Mouse (Mus musculus) liver, embryonic 13.5 days (tissue): ENCODE data around the gene Ddx23. TPM values are rescaled to one million over a fixed set of nuclear protein-coding genes. Genes with fewer than 3 reads are reported as not detected.

Experiments used
- ATAC-seq: fragments of 200-750 bp; cut with Nextera tagmentation; 2 replicates; pipeline ENCODE4 v1.8.0; 2017; ENCODE audit warnings: low read depth, mild to moderate bottlenecking, moderate number of reproducible peaks, moderate library complexity
- DNase-seq: peaks from one replicate; pipeline ENCODE4 v3.0.0; 2022
- H3K27ac ChIP-seq: fragments of 300-500 bp; sonication (generic); 2 replicates; pipeline ENCODE4 v1.5.1; 2015; ENCODE audit warnings: moderate library complexity, mild to moderate bottlenecking, inconsistent platforms
- H3K27me3 ChIP-seq: fragments of 300-500 bp; sonication (generic); 2 replicates; pipeline ENCODE4 v1.6.1; 2015; ENCODE audit warnings: mild to moderate bottlenecking, inconsistent platforms
- H3K36me3 ChIP-seq: fragments of 300-500 bp; sonication (generic); 2 replicates; pipeline ENCODE4 v1.6.1; 2015; ENCODE audit warnings: mild to moderate bottlenecking, inconsistent platforms
- H3K4me1 ChIP-seq: fragments of 300-500 bp; sonication (generic); replicated peaks from 2 replicates; pipeline ENCODE4 v1.6.1; 2015; ENCODE audit warnings: inconsistent platforms
- H3K4me2 ChIP-seq: fragments of 300-500 bp; sonication (generic); 2 replicates; pipeline ENCODE4 v1.6.1; 2015; ENCODE audit warnings: inconsistent platforms, mild to moderate bottlenecking, moderate library complexity
- H3K4me3 ChIP-seq: fragments of 300-500 bp; sonication (generic); replicated peaks from 2 replicates; pipeline ENCODE4 v1.5.1; 2015; ENCODE audit warnings: mild to moderate bottlenecking, inconsistent platforms
- H3K9ac ChIP-seq: fragments of 300-500 bp; sonication (generic); 2 replicates; pipeline ENCODE4 v1.6.1; 2015; ENCODE audit warnings: mild to moderate bottlenecking, inconsistent platforms
- H3K9me3 ChIP-seq: fragments of 300-500 bp; sonication (generic); replicated peaks from 2 replicates; pipeline ENCODE4 v1.6.1; 2016; ENCODE audit warnings: inconsistent platforms
- WGBS: fragments of 180-500 bp; shearing (Covaris S2); methylation state at CpG from one replicate; pipeline ENCODE4 v1.1.7; 2015; ENCODE audit not compliant: insufficient replicate concordance; 5-methylcytosine and 5-hydroxymethylcytosine counted together
- polyA plus RNA-seq: library from polyadenylated mRNA; unstranded; fragments of >200 nt; fragmentation: Nextera tagmentation; extraction: Ambion mirVana; gene quantifications from 2 replicates; pipeline ENCODE4 v1.2.1, GENCODE M21; 2015

Ddx23 gene
- polyA plus RNA-seq, 1 experiment from 2014 or later: 14.7 TPM

- no peak overlapping the region for H3K9ac ChIP-seq
- peaks cover 22% of the 10 kb centered on the region for H3K27me3 ChIP-seq
- H3K27ac ChIP-seq: no peak overlapping the region
- no peaks in the 10 kb centered on the region for H3K9me3 ChIP-seq
- H3K4me2 ChIP-seq: no peak overlapping the region
- no peak overlapping the region for H3K4me3 ChIP-seq
- peaks cover 59% of the 10 kb centered on the region for H3K36me3 ChIP-seq
- ATAC-seq (no peak), DNase-seq (no peak)
- 85% methylated on average over 12 of the region's 12 CpGs for WGBS
- H3K4me1 ChIP-seq: no peaks in the 10 kb centered on the region
Observed at GRCm38 (mm10) chr15:98644406-98644805, 18.3 kb downstream of the Ddx23 start.

- WGBS: 20% methylated on average over 8 of the region's 8 CpGs
- ATAC-seq: no peak
- Histone ChIP-seq H3K9ac (no peak overlapping the region), H3K9me3 (no peaks in the 10 kb centered on the region), H3K27me3 (peaks cover 64% of the 10 kb centered on the region), H3K27ac (no peak overlapping the region), H3K36me3 (peaks cover 16% of the 10 kb centered on the region), H3K4me1 (peaks cover 5% of the 10 kb centered on the region), H3K4me3 (no peak overlapping the region), H3K4me2 (no peak overlapping the region)
- no peak for DNase-seq
Observed at GRCm38 (mm10) chr15:98640157-98640556, 22.5 kb downstream of the Ddx23 start.

GRCm38 (mm10) chr15:98637155-98637554 lies 25.5 kb downstream of the Ddx23 start:
- peaks cover 25% of the 10 kb centered on the region for H3K4me1 ChIP-seq
- H3K27me3 ChIP-seq: peaks cover 94% of the 10 kb centered on the region
- no peak overlapping the region for H3K27ac ChIP-seq
- H3K4me3 ChIP-seq: no peak overlapping the region
- no peaks in the 10 kb centered on the region for H3K36me3 ChIP-seq
- ATAC-seq (no peak), DNase-seq (no peak)
- 42% methylated on average over 3 of the region's 3 CpGs for WGBS
- no peak overlapping the region for H3K4me2 ChIP-seq
- no peak overlapping the region for H3K9ac ChIP-seq
- no peaks in the 10 kb centered on the region for H3K9me3 ChIP-seq

- Histone ChIP-seq H3K27ac (no peak overlapping the region), H3K36me3 (no peaks in the 10 kb centered on the region), H3K27me3 (peaks cover 99% of the 10 kb centered on the region), H3K9ac (no peak overlapping the region), H3K9me3 (no peaks in the 10 kb centered on the region), H3K4me3 (no peak overlapping the region), H3K4me1 (peaks cover 31% of the 10 kb centered on the region), H3K4me2 (no peak overlapping the region)
- no peak for DNase-seq
- WGBS: 36% methylated on average over 5 of the region's 5 CpGs
- ATAC-seq: no peak
Observed at GRCm38 (mm10) chr15:98636517-98636916, 26.2 kb downstream of the Ddx23 start.

- Histone ChIP-seq H3K27me3 (peaks cover 99% of the 10 kb centered on the region), H3K4me3 (peak overlapping the region; percentile 65), H3K9ac (peak overlapping the region; percentile 55), H3K4me2 (peak overlapping the region; percentile 85), H3K9me3 (no peaks in the 10 kb centered on the region), H3K36me3 (no peaks in the 10 kb centered on the region), H3K27ac (no peak overlapping the region), H3K4me1 (peaks cover 33% of the 10 kb centered on the region)
- DNase-seq: no peak
- no peak for ATAC-seq
- WGBS: 3% methylated on average over 21 of the region's 21 CpGs
Observed at GRCm38 (mm10) chr15:98635291-98635841, 27.3 kb downstream of the Ddx23 start.

- H3K27ac ChIP-seq: no peak overlapping the region
- H3K4me1 ChIP-seq: peaks cover 37% of the 10 kb centered on the region
- peak overlapping the region; percentile 85 for H3K4me2 ChIP-seq
- under 1% methylated on average over 56 of the region's 65 CpGs for WGBS
- H3K4me3 ChIP-seq: peak overlapping the region; percentile 65
- H3K36me3 ChIP-seq: no peaks in the 10 kb centered on the region
- peaks cover 99% of the 10 kb centered on the region for H3K27me3 ChIP-seq
- no peaks in the 10 kb centered on the region for H3K9me3 ChIP-seq
- H3K9ac ChIP-seq: peak overlapping the region; percentile 55
- ATAC-seq: peak; percentile 37; the same call in 1 of the 2 replicates
- DNase-seq: peak; percentile 37
Observed at GRCm38 (mm10) chr15:98634541-98635081, 28.1 kb downstream of the Ddx23 start.

GRCm38 (mm10) chr15:98633822-98634470 lies 28.7 kb downstream of the Ddx23 start:
- H3K9me3 ChIP-seq: no peaks in the 10 kb centered on the region
- DNase-seq (no peak), ATAC-seq (no peak)
- no peaks in the 10 kb centered on the region for H3K36me3 ChIP-seq
- H3K27ac ChIP-seq: no peak overlapping the region
- peak overlapping the region; percentile 85 for H3K4me2 ChIP-seq
- H3K9ac ChIP-seq: 0 out of 2 replicates have a peak overlapping the region, but pooled peaks have one; percentile 55
- peaks cover 42% of the 10 kb centered on the region for H3K4me1 ChIP-seq
- 2% methylated on average over 25 of the region's 25 CpGs for WGBS
- H3K4me3 ChIP-seq: peak overlapping the region; percentile 65
- H3K27me3 ChIP-seq: peaks cover 99% of the 10 kb centered on the region

GRCm38 (mm10) chr15:98632921-98633320 lies 29.8 kb downstream of the Ddx23 start:
- no peaks in the 10 kb centered on the region for H3K9me3 ChIP-seq
- DNase-seq (no peak), ATAC-seq (no peak)
- no peak overlapping the region; the same call in 1 of the 2 replicates for H3K4me3 ChIP-seq
- H3K4me2 ChIP-seq: peak overlapping the region; percentile 43; the same call in 1 of the 2 replicates
- 0% methylated on average over 4 of the region's 4 CpGs for WGBS
- peaks cover 47% of the 10 kb centered on the region for H3K4me1 ChIP-seq
- no peaks in the 10 kb centered on the region for H3K36me3 ChIP-seq
- no peak overlapping the region for H3K27ac ChIP-seq
- peaks cover 100% of the 10 kb centered on the region for H3K27me3 ChIP-seq
- no peak overlapping the region for H3K9ac ChIP-seq

- Histone ChIP-seq H3K4me3 (peak overlapping the region; percentile 34), H3K4me1 (peaks cover 47% of the 10 kb centered on the region), H3K4me2 (peak overlapping the region; percentile 43), H3K36me3 (no peaks in the 10 kb centered on the region), H3K9me3 (no peaks in the 10 kb centered on the region), H3K27ac (no peak overlapping the region), H3K9ac (peak overlapping the region; percentile 26; the same call in 1 of the 2 replicates), H3K27me3 (peaks cover 100% of the 10 kb centered on the region)
- DNase-seq: no peak
- 0 out of 2 replicates have a peak, but pooled peaks have one; percentile 30 for ATAC-seq
- 1% methylated on average over 25 of the region's 25 CpGs for WGBS
Observed at GRCm38 (mm10) chr15:98632107-98632744, 30.5 kb downstream of the Ddx23 start.

- Histone ChIP-seq H3K27me3 (peaks cover 100% of the 10 kb centered on the region), H3K36me3 (no peaks in the 10 kb centered on the region), H3K4me2 (peak overlapping the region; percentile 43), H3K9me3 (no peaks in the 10 kb centered on the region), H3K9ac (no peak overlapping the region), H3K27ac (no peak overlapping the region), H3K4me1 (peaks cover 47% of the 10 kb centered on the region), H3K4me3 (0 out of 2 replicates have a peak overlapping the region, but pooled peaks have one; percentile 7)
- whole genome bisulfite sequencing: under 1% methylated on average over 18 of the region's 18 CpGs
- DNase-seq: peak; percentile 62
- ATAC-seq: 0 out of 2 replicates have a peak, but pooled peaks have one; percentile 22
Observed at GRCm38 (mm10) chr15:98631493-98631892, 31.2 kb downstream of the Ddx23 start.

GRCm38 (mm10) chr15:98630540-98630939 lies 32.2 kb downstream of the Ddx23 start, which contains the start of gene Cacnb3:
Gene Cacnb3, plus strand, starts transcription at chr15:98630840.
- no peak for DNase-seq
- Histone ChIP-seq H3K9ac (no peak within 1 kb of the TSS), H3K4me2 (peak within 1 kb of the TSS; percentile 43), H3K4me3 (0 out of 2 replicates have a peak within 1 kb of the TSS, but pooled peaks have one; percentile 7), H3K9me3 (no peaks in the 10 kb centered on the region), H3K36me3 (no peaks in the 10 kb centered on the region), H3K27ac (no peak within 1 kb of the TSS), H3K27me3 (peaks cover 100% of the 10 kb centered on the region), H3K4me1 (peaks cover 46% of the 10 kb centered on the region)
- no peak for ATAC-seq
- WGBS: 21% methylated on average over 4 of the region's 4 CpGs
